ENCODE assay signal across 20 mouse cellular contexts in genomic region chrX:60405681-60406080, GRCm38 (mm10).
A peak's percentile ranks its signal among the peaks of the same experiment; 100 is the strongest.
DNase-seq lines count a peak whose midpoint lies in the region; ATAC-seq lines count a peak whose summit lies in the region.
"Had no signal": no experiment of that assay in that cellular context is flagged by ENCODE, and none has a peak within 500 bp of the region (broad histone marks: within the 10 kb centered on the region; RNA-seq: fewer than 3 reads in every experiment).

No protein-coding gene starts in this region.

- H3K27ac ChIP-seq in kidney, embryonic 16.5 days (ENCODE audit: low read length): no peak overlapping the region
- H3K27ac ChIP-seq in forebrain, embryonic 14.5 days (ENCODE audit: low read depth, low read length): no peak overlapping the region
- H3K27ac ChIP-seq in midbrain, embryonic 10.5 days (replicated peaks): no peak overlapping the region
- H3K27ac ChIP-seq: forebrain, embryonic 12.5 days; hindbrain, postnatal 0 days; layer of hippocampus, adult 2 months; liver, embryonic 12.5 days; midbrain, embryonic 15.5 days had no signal

- DNase-seq in kidney, adult 18-20 months: peak; percentile 56
- peak; percentile 3 for DNase-seq in induced T-regulatory cell, adult 2 months (ENCODE audit: low read depth)
- DNase-seq in kidney, postnatal 36 days: peak; percentile 58 to 75
- no peak for DNase-seq in left cerebral cortex, adult 9 months (ENCODE audit: low spot score in 2 of 2)
- DNase-seq in forebrain, embryonic 14.5 days (ENCODE audit: low spot score): no peak
- no peak for DNase-seq in midbrain, embryonic 10.5 days (ENCODE audit: low spot score)
- DNase-seq: adrenal gland, adult 8-10 months; B cell, adult 2 months; cerebellum, adult 9-10 months; gastrocnemius, postnatal 25 days; left cerebral cortex, postnatal 4 days; lung, adult 2 months; right cerebral cortex, postnatal 4 days; thymus, postnatal 25 days had no signal

- no peak overlapping the region for H3K4me3 ChIP-seq in kidney, embryonic 16.5 days (ENCODE audit: low read length)
- no peak overlapping the region for H3K4me3 ChIP-seq in forebrain, embryonic 14.5 days (ENCODE audit: low read depth, low read length)
- no peak overlapping the region for H3K4me3 ChIP-seq in midbrain, embryonic 10.5 days
- H3K4me3 ChIP-seq: forebrain, embryonic 12.5 days; layer of hippocampus, adult 2 months; midbrain, embryonic 15.5 days had no signal

- ATAC-seq in kidney, embryonic 16.5 days (ENCODE audit: low FRiP score, low TSS enrichment): no peak
- ATAC-seq in forebrain, embryonic 14.5 days: no peak
- ATAC-seq: hindbrain, postnatal 0 days; liver, embryonic 12.5 days; midbrain, embryonic 15.5 days had no signal

- no peaks in the 10 kb centered on the region for H3K27me3 ChIP-seq in kidney, embryonic 16.5 days (ENCODE audit: insufficient read depth, low read length)
- no peaks in the 10 kb centered on the region for H3K27me3 ChIP-seq in forebrain, embryonic 14.5 days (replicated peaks; ENCODE audit: control insufficient read depth, insufficient read depth, low read length)
- no peaks in the 10 kb centered on the region for H3K27me3 ChIP-seq in midbrain, embryonic 10.5 days (ENCODE audit: low read depth, poor library complexity, severe bottlenecking)
- H3K27me3 ChIP-seq: forebrain, embryonic 12.5 days; midbrain, embryonic 15.5 days had no signal

- H3K4me2 ChIP-seq in kidney, embryonic 16.5 days (replicated peaks; ENCODE audit: low read depth, low read length): no peak overlapping the region
- no peak overlapping the region for H3K4me2 ChIP-seq in forebrain, embryonic 14.5 days (ENCODE audit: low read length)
- H3K4me2 ChIP-seq: midbrain, embryonic 15.5 days had no signal

- H3K9ac ChIP-seq in kidney, embryonic 16.5 days (replicated peaks; ENCODE audit: low read length): no peak overlapping the region
- H3K9ac ChIP-seq in forebrain, embryonic 14.5 days (ENCODE audit: low read length): no peak overlapping the region
- H3K9ac ChIP-seq: forebrain, embryonic 12.5 days; liver, embryonic 12.5 days; midbrain, embryonic 15.5 days had no signal

- H3K4me1 ChIP-seq in kidney, embryonic 16.5 days (ENCODE audit: insufficient read depth, low read length): no peaks in the 10 kb centered on the region
- H3K4me1 ChIP-seq in forebrain, embryonic 14.5 days (ENCODE audit: control insufficient read depth, insufficient read depth, low read length): peaks cover 4% of the 10 kb centered on the region; the same call in 1 of the 2 replicates
- H3K4me1 ChIP-seq in midbrain, embryonic 10.5 days: peaks cover 10% of the 10 kb centered on the region

- 70% methylated on average over 4 of the region's 4 CpGs for WGBS in kidney, embryonic 16.5 days
- 69% methylated on average over 4 of the region's 4 CpGs for WGBS in forebrain, embryonic 14.5 days
- 43% methylated on average over 4 of the region's 4 CpGs for WGBS in midbrain, embryonic 10.5 days

- no peaks in the 10 kb centered on the region for H3K36me3 ChIP-seq in kidney, embryonic 16.5 days (ENCODE audit: insufficient read depth, low read length)
- H3K36me3 ChIP-seq in forebrain, embryonic 14.5 days (ENCODE audit: control insufficient read depth, insufficient read depth, low read length): no peaks in the 10 kb centered on the region
- H3K36me3 ChIP-seq in midbrain, embryonic 10.5 days: no peaks in the 10 kb centered on the region
- H3K36me3 ChIP-seq: forebrain, embryonic 12.5 days; liver, embryonic 12.5 days; midbrain, embryonic 15.5 days had no signal

- no peaks in the 10 kb centered on the region for H3K9me3 ChIP-seq in kidney, embryonic 16.5 days (ENCODE audit: low read length)
- no peaks in the 10 kb centered on the region for H3K9me3 ChIP-seq in forebrain, embryonic 14.5 days (replicated peaks; ENCODE audit: control insufficient read depth, low read length)
- no peaks in the 10 kb centered on the region; the same call in 1 of the 2 replicates for H3K9me3 ChIP-seq in midbrain, embryonic 10.5 days (replicated peaks)
- H3K9me3 ChIP-seq: forebrain, embryonic 12.5 days; liver, embryonic 12.5 days; midbrain, embryonic 15.5 days had no signal

Comparison
In these comparisons a context has a peak if more than half of its experiments do, and no peak if none do; other contexts are left out.
1. DNase-seq: peak in kidney, adult 18-20 months (single experiment), induced T-regulatory cell, adult 2 months (single experiment) and kidney, postnatal 36 days (2 of 2); none in left cerebral cortex, adult 9 months (0 of 2), forebrain, embryonic 14.5 days (single experiment) and midbrain, embryonic 10.5 days (single experiment).